Mouse (Mus musculus) retina, embryonic 14.5 days (tissue): ENCODE data around the gene Fam120a.

Source experiments
- DNase-seq: peaks from one replicate; pipeline ENCODE4 v3.0.0-alpha.2; 2015; ENCODE audit warnings: low spot score

Gene Fam120a

DNA sequence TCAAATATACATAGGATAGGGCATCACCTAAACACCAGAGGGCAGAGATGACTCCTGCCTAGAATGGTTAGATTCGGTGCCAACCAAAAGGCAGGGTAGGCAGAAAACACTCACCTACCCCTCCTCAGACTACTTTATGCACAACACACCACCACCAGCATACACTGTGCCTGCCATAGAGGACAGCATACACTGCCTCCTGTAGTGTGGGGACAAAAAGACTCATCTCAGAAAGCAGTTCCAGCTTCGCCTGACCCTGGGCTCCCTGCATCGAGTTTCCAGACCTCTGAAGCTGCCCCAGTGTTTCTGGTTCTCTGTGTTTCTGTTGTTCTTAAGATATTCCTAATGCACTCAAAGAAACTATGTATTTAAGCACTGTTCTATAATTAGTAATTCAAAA, 54.7 kb downstream of the Fam120a start:
- no peak for DNase-seq

DNA sequence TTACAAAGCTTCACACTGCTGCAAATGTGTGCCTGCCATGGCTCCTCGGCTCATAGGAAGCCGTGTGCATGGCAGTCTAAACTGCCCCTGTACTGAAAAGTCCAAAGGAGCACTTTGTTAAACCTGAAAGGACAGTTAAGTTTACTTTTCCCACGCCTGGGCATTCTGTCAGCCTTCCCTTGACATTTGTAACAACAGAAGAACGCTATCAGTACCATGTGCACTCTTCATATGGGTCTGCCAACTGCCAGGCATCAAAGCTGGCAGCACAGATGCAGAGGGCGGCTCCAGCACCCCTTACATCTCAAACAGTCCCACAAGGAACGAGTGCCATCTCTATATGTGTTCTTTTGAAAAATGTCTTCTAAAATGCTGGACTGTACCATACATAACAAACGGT, 56.4 kb downstream of the Fam120a start:
- no peak for DNase-seq

DNA sequence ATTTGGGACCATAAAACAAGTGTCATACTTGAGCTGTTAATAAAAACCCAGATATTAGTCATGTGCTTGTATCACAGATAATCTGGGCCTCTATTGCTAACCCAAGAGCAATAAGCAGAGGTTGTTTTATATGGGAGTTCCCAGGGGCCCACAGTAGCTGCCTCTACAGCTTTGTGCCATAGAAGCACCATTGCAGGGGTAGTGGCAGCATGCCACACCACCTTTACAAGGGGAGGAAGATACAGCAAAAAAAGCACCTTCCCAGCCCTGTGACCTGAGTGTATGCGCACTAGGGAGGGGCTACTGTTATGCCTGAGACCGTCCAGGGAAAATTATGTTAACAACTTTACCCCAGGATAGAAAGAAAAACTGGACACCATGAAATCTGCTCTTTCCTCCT, 62.4 kb downstream of the Fam120a start:
- DNase-seq: no peak

DNA sequence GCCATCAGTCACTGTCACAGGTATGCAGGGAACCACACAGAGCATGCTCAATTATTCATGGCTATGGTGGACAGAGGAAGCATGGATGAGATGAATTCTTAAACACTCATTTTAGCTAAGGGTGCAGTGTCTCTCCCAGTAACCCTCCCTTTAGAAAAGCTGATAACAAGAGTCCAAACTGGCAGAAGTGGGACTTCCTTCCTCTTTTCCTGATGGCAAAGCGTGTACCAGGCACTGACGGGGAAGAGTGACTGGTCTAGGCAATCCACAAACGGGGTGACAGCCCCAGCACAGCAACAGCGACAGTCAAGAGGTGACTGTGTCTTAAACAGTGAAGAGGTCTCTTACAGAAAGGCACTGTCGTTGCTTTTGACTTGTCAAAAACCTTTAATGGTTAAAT, 72.4 kb downstream of the Fam120a start:
- DNase-seq: no peak

GRCm38 (mm10) chr13:48890260-48890960, 77.4 kb downstream of the Fam120a start:
- DNase-seq: no peak

DNA sequence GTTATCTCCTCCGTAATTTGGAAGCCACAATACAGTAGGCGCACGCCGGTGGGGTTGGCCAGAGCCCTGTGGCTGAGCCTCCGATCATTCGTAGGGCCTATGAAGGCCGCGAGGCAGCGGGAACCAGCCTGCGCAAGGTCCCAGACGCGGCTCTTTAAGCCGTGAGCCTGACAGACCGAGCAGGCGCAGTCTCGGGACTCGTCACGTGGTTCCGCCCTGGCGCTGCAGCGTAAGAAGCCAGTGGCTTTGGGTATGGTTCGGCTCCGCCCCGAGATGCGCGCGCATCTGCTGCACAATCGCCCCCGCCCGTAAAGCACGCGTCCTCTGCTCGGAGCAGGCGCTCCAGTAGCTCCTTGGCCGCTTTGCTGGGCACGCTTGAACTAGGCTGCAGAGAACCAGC, 89.3 kb downstream of the Fam120a start:
- peak; percentile 99 for DNase-seq

GRCm38 (mm10) chr13:48877805-48878204, 90.0 kb downstream of the Fam120a start:
- no peak for DNase-seq

DNA sequence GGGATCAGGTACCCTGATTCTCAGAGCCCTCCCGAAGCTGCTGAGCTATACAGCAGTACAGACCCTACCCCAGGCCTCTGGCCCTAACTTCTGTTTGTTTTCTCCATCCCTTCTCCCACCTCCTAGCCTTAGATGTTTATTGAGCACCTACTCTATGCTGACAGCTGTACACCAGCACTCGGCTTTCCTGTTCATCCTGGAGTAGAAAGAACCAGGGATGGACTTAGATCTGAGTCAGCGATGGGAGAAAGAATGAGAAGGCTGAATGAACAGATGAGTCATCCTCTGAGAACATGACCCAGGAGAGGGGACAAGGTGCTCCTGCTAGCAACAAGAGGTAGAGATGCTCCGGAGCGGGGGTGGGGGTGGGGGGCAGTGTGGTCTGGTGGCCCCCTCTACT, 95.1 kb downstream of the Fam120a start:
- DNase-seq: no peak

DNA sequence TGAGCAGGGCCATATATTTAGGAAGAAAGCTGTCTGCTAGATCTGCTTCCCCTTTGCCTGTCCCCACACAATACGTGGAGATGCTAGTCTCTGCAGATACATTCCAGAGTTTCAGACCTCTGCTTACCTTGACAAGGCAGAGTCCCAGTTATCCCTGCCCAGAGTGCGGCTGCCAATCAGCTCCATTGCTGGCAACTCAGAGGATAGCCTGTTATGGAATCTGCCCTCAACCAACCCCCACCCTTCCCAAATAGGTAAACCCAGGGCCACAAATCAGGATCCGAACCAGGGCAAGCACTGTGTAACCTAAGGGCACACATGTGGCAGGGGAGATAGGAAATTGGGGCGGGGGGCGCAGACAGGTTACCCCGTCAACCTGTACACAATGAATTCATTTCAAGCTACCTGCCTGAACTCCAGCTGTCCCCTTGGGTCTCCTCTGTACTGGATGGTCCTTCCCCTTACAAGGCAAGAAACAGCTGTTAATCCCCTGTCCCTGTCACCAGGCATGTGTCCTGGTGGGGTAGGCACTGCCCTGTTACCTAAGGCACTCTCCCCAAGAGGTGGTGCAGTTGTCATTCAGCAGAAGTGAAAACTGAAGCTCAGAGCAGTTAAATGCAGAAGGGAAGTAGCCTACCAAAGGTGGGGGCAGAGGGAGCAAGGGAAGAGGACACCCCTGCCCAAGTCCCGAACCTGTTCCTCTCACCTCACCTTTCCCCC, 95.8 kb downstream of the Fam120a start:
- DNase-seq: no peak

- DNase-seq: peak; percentile 51
Measured at GRCm38 (mm10) chr13:48870771-48871731, 96.8 kb downstream of the Fam120a start, which contains the start of gene Phf2. Gene Phf2 (minus strand): TSS chr13:48871119.

DNA sequence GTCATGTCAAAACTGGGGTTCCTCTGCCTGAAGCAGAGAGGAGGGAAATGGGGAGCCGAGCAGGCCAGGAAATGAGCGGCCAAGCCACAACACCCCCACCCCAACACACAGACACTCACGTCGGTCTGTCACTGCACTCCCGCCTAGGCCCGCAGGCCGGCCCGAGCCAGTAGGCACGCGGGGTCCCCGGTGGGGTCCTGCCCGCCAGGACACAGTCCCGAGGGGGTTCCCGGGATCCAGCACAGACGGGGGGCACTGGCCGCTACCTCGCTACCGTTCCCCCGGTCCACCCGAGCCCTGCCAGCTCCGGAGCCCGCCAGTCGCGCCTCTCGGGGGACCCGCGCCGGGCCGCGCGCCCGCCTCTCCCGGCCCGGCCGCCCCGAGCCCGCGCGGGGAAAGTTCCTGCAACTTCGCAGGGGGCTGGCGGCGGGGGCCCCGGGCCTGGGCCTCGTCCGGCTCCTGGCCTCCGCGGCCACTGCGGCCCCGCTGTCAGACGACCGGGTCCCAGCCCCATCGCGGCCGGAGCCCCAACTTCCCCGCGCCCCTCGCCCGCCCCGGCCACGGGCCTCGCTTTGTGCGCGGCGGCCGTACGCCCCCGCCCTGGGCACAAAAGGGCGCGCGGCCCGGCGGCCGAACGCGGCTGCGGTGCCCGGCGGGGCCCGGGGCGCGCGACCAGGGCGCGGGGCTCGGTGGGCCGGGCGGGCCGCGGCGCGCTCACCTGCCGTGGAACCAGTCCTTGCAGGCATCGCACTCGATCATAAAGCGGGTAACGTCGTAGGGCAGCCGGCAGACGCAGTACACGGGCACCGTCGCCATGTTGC, 97.7 kb downstream of the Fam120a start:
- DNase-seq: peak; percentile 53

GRCm38 (mm10) chr13:48869600-48869949, 98.2 kb downstream of the Fam120a start:
- peak; percentile 21 for DNase-seq

- no peak for DNase-seq
Measured at GRCm38 (mm10) chr13:48869088-48869487, 98.7 kb downstream of the Fam120a start.

DNA sequence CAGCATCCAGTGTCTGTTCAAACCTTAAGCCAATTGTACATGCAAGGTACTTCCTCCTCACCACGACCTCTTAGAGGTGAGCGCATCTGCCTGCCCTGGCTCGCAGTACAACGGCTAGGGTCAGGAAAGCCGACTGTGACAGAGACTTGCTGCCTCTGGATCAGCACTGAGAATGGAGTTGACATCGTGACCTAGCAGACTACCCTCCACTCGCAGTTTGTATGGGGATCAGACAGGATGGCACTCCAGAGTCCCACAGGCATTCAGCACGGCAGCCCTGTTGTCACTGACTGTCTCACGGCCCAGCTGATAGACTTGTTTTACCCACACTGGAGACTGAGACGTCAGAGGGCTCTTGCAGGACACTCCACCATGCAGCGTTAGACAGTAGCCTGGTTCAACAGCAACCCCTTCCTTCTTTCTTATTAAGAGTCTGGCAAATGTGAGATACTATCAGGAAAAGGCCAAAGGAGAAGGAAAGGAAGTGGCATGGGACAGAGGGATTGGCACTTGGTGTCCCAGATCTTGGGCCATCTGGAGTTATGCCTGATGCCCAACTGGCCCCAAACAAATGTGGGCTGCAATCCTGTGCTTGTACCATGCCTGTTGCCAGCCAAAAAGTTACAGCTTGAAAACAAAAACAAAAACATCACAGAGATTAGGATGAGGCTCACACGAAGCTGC, 103.0 kb downstream of the Fam120a start:
- no peak for DNase-seq

DNA sequence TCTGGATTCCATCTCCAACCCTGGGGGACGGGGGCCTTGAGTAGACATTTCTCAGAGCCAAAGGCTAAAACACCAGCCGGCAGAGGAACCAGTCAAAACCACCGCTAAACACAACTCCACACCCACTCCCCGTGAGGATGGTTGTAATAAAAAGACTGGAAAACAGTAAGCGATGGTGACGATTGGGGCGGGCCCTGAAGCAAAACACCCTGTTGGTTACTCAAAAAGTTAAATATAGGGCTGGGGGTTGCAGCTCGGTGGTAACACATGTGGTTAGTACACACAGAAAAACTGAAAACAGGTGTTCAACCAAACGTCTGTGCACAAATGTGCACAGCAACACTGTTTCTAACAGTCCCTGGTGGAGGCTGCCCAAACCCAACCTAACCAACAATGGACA, 104.3 kb downstream of the Fam120a start:
- DNase-seq: no peak

DNA sequence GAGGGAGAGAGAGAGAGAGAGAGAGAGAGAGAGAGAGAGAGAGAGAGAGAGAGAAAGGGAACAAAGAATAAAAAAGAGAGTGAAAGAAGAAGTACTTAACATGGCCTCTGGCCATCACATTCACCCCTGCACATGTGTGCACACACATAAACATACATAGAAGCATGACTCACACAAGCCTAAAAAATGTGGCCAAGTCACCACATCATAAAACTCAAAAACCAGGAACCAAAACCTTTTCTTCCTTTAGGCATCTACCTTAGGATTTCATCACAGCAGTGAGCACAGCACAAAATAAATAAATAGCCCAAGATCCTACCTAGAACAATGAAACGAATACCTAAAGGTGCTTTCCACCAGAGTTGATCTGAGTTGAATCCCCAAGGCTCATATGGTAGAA, 105.9 kb downstream of the Fam120a start:
- DNase-seq: no peak

- no peak for DNase-seq
Measured at GRCm38 (mm10) chr13:48858779-48859178, 109.0 kb downstream of the Fam120a start.

DNA sequence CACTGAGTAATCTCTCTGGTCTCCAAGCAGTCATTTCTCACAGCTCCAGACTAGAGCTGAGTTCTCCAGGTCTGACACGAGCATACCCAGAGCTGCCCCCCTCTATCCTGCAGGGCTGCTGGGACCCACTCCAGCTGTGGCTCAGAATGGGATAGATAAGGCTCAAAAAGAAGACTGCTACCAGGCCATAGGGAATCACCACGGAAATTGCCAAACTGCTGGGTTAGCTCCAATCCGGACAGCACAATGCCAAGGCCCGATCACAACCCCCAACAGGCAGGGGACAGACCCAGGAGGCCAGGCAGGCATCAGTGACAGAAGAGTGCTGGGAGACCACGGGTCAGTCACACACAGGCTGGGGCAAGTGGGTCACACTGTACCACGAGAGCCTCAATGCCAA, 109.8 kb downstream of the Fam120a start:
- no peak for DNase-seq

GRCm38 (mm10) chr13:48857246-48857932, 110.4 kb downstream of the Fam120a start:
- no peak for DNase-seq

GRCm38 (mm10) chr13:48853947-48854346, 113.9 kb downstream of the Fam120a start:
- DNase-seq: peak; percentile 22

GRCm38 (mm10) chr13:48853475-48853874, 114.3 kb downstream of the Fam120a start:
- DNase-seq: no peak
